Mouse (Mus musculus): Measurements from ENCODE around the gene Adprhl1. TPM values are rescaled to one million over a fixed set of nuclear protein-coding genes. Genes with fewer than 3 reads are reported as not detected.

The Adprhl1 gene
- total RNA-seq, 1 experiment from 2014 or later = not detected

DNA sequence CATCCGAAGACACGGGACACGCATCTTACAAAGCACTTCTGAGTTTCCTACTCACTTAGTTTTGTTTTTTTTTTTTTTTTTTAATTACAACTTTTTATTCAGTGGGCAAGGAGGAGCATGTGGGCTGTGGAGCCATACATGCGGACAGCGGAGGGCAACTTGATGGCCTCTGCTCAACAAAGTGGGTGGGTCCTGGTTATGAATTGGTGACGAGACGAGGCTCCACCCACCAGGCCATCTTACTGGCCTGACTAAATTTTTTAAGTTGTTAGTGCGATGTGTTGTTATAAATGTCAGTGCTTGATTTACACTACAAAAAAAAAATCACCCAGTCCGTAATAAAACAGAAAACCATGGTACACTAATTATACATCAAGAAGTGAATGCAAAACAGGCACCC lies 73.6 kb downstream of the Adprhl1 start:
- ATAC-seq (replicated peaks in 1 of 2; ENCODE audit: insufficient read depth in 1 of 2, low FRiP score in 2 of 2, low TSS enrichment in 1 of 2, low read depth in 1 of 2, poor library complexity in 2 of 2, severe bottlenecking in 2 of 2) = no peak

DNA sequence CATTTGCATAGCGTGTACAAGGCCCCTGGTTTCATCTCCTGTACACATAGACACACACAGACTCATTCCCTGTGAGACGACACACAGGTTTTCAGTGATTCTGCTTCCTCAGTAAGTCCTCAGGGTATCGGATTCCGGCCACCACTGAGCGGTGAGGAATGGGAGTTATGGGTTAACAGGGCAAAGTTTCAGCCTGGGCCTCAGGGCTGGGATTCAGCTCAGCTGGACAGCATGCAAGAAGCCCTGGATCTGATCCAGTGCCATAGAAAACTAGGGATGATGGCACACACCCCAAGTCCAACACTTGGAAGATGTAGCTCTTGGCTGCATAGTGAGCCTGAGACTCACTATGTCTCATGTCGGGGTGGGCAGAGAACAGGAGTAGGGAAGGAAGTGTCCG lies 74.0 kb downstream of the Adprhl1 start:
- no peak for ATAC-seq (replicated peaks in 1 of 2; ENCODE audit: insufficient read depth in 1 of 2, low FRiP score in 2 of 2, low TSS enrichment in 1 of 2, low read depth in 1 of 2, poor library complexity in 2 of 2, severe bottlenecking in 2 of 2)

DNA sequence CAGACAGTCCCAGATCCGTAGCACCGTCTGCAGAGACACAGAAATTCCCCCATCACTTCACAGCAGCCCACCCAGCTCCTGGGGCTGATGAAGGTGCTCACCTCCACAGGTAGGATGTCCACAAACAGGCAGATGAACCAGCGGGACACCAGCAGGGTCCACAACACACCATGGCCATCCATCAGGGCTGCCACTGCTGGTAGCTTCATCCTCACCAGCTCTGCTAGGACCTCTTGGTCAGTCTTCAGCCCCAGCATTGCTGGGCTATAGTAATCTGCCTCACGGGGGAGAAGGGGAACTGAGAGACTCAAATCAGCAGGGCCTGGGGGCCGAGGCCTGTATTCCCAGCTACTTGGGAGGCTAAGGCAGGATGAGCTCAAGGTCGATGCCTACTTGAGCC lies 74.5 kb downstream of the Adprhl1 start:
- ATAC-seq (replicated peaks in 1 of 2; ENCODE audit: insufficient read depth in 1 of 2, low FRiP score in 2 of 2, low TSS enrichment in 1 of 2, low read depth in 1 of 2, poor library complexity in 2 of 2, severe bottlenecking in 2 of 2) = no peak

DNA sequence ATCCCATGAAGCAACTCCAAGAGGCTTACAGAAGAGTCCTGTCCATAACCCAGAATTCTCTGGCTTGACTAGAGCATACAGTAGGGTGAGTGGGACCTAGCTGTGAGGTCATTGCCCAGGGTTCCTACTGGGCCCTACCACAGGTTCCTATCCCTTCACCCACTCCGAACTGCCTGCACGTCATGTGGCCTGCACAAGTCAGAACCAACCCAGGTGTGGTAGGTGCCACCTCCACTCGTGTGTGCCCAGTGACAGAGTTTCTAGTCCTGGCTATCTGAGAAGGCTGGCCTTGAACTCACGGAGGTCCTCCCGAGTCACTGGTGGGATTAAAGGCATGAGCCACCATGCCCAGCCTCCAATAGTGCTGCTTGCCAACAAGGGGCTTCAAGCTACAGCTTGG lies 75.8 kb downstream of the Adprhl1 start:
- ATAC-seq (replicated peaks in 1 of 2; ENCODE audit: insufficient read depth in 1 of 2, low FRiP score in 2 of 2, low TSS enrichment in 1 of 2, low read depth in 1 of 2, poor library complexity in 2 of 2, severe bottlenecking in 2 of 2) = no peak

DNA sequence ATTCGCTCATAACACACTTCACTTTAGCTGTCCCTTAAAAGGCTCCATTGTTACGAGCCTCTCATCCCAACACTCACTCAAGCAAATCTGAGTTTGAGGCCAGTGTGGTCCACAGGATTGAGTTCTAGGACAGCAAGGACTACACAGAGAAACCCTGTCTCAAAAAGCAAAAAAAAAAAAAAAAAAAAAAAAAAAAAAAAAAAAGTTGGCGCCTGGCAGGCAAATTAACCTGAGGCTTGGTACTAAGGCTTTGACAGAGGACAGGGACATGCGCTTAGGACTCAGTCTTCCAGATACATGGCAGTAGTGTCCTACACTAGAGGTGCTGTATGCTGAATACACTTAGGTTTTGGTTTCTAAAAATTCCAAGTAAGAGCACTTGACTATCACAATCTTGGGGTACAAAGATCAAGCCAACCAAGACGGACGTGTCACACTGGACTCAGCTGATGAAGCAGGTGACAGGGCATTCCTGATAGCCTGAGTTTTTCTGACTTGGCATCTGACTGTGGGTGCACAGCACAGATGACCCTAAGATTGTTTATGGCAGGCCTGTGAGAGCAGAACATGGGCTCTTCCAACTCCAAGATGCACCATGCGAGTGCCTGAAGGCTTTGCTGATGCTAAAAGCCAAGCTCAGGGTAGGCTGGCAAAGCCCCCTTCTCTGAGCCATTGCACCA lies 76.6 kb downstream of the Adprhl1 start:
- no peak for ATAC-seq (replicated peaks in 1 of 2; ENCODE audit: insufficient read depth in 1 of 2, low FRiP score in 2 of 2, low TSS enrichment in 1 of 2, low read depth in 1 of 2, poor library complexity in 2 of 2, severe bottlenecking in 2 of 2)

DNA sequence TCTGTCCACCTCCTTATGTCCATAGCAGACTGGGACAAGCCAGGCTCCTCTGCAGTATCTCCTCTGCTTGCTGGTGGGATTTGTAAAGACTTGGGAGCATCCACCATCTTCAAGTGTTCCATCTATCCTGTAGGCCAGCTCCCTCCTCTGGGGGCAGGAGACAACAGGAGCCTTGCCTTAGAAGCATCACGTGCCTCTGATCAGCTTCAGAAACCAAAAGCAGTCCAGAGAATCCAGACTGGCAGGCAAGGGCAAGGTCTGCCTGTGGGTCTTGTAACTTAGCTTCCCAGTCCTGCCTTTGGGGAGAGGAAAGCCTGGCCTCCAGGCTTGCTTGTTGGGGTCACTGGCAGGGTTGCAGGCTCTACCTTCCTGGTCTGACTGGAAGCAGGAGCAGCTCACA lies 78.3 kb downstream of the Adprhl1 start:
- no peak for ATAC-seq (replicated peaks in 1 of 2; ENCODE audit: insufficient read depth in 1 of 2, low FRiP score in 2 of 2, low TSS enrichment in 1 of 2, low read depth in 1 of 2, poor library complexity in 2 of 2, severe bottlenecking in 2 of 2)

DNA sequence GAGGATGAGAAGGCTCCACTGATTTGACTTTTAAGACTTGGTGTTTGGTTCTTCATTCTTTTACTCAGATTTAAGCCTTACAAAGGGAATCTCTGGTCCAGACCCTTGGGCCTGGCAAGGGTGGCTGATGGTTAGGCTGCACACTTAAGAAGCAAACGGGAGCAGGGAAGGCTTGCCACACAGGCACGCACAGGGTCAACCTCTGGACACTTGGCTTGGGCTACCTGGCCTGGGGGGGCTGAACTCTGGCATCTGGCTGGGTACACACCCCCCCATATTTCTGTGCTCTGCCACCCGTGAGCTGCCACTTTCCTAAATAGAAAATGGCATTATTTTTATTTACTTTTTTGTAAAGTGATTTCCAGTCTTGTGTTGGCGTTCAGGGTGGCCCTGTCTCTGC lies 79.2 kb downstream of the Adprhl1 start:
- no peak for ATAC-seq (replicated peaks in 1 of 2; ENCODE audit: insufficient read depth in 1 of 2, low FRiP score in 2 of 2, low TSS enrichment in 1 of 2, low read depth in 1 of 2, poor library complexity in 2 of 2, severe bottlenecking in 2 of 2)

DNA sequence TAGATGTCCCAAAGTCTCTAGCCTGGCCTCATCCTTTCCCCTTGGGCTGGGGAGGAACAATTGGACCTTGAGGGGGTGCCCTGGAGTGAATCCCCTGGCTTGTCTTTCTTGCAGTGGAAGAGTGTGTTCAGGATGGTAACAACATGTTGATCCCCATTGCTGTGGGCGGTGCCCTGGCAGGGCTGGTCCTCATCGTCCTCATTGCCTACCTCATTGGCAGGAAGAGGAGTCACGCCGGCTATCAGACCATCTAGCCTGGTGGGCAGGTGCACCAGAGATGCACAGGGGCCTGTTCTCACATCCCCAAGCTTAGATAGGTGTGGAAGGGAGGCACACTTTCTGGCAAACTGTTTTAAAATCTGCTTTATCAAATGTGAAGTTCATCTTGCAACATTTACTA lies 79.7 kb downstream of the Adprhl1 start:
- no peak for ATAC-seq (replicated peaks in 1 of 2; ENCODE audit: insufficient read depth in 1 of 2, low FRiP score in 2 of 2, low TSS enrichment in 1 of 2, low read depth in 1 of 2, poor library complexity in 2 of 2, severe bottlenecking in 2 of 2)

Other genes starting within 250 kb of the Adprhl1 start
- gene F7, start 228.1 kb downstream of the Adprhl1 start, total RNA-seq (2017) = 0.31 and 0.79 TPM in 2 replicates
- 1.1 and 5.2 TPM in 2 replicates for gene F10, start 216.9 kb downstream of the Adprhl1 start, total RNA-seq (2017)
- gene Proz, start 193.2 kb downstream of the Adprhl1 start, total RNA-seq (2017) = not detected in 2 replicates
- gene Pcid2, start 148.7 kb downstream of the Adprhl1 start, total RNA-seq (2017) = 20.8 and 36.3 TPM in 2 replicates
- gene Cul4a, start 148.5 kb downstream of the Adprhl1 start, total RNA-seq (2017) = 99.8 and 127 TPM in 2 replicates
- 138 and 151 TPM in 2 replicates for gene Lamp1, start 95.0 kb downstream of the Adprhl1 start, total RNA-seq (2017)
- gene Grtp1, start 53.5 kb downstream of the Adprhl1 start, total RNA-seq (2017) = 0.63 and 1.2 TPM in 2 replicates
- gene Dcun1d2, start 34.0 kb upstream of the Adprhl1 start, total RNA-seq (2017) = 17.7 and 22.1 TPM in 2 replicates
- gene Tmco3, start 34.0 kb upstream of the Adprhl1 start, total RNA-seq (2017) = 7.8 and 8.9 TPM in 2 replicates
- gene Tfdp1, start 84.6 kb upstream of the Adprhl1 start, total RNA-seq (2017) = 110 and 129 TPM in 2 replicates
- gene Atp4b, start 142.7 kb upstream of the Adprhl1 start, total RNA-seq (2017) = not detected in 2 replicates
- gene Grk1, start 150.9 kb upstream of the Adprhl1 start, total RNA-seq (2017) = not detected in 2 replicates
- not detected in 2 replicates for gene Tmem255b, start 181.0 kb upstream of the Adprhl1 start, total RNA-seq (2017)
- 14.1 and 17.4 TPM in 2 replicates for gene Gas6, start 240.3 kb upstream of the Adprhl1 start, total RNA-seq (2017)

All from hematopoietic stem cell, adult 5-6 weeks (primary cell).